ENCODE assay signal across 8 mouse cellular contexts in genomic region chr8:83608398-83608829, GRCm38 (mm10). TPM values are rescaled to one million over a fixed set of nuclear protein-coding genes. Genes with fewer than 3 reads are reported as not detected.
DNase-seq lines count a peak whose midpoint lies in the region; ATAC-seq and TF ChIP-seq lines count a peak whose summit lies in the region.

No protein-coding gene starts in this region.

- TF ChIP-seq CTCF in embryonic fibroblast, embryonic 13.5 days (IDR thresholded peaks at IDR 0.05; ENCODE audit: borderline replicate concordance, insufficient read depth, low read length) = no peak
- TF ChIP-seq CTCF in kidney, postnatal 0 days (IDR thresholded peaks at IDR 0.05; ENCODE audit: low read depth) = peak; percentile 34; the same call in 1 of the 2 replicates

- H3K9me3 ChIP-seq in heart, embryonic 14.5 days (ENCODE audit: control insufficient read depth, low read length) = no peaks in the 10 kb centered on the region
- H3K9me3 ChIP-seq in kidney, postnatal 0 days (replicated peaks; ENCODE audit: low read length) = no peaks in the 10 kb centered on the region
- H3K9me3 ChIP-seq in liver, embryonic 12.5 days (replicated peaks) = no peaks in the 10 kb centered on the region
- no peaks in the 10 kb centered on the region for H3K9me3 ChIP-seq in stomach, embryonic 15.5 days

- TF ChIP-seq POLR2A in embryonic fibroblast, embryonic 13.5 days (IDR thresholded peaks at IDR 0.05; ENCODE audit: low read depth, low read length) = peak; percentile 54; the same call in 1 of the 2 replicates
- no peak for TF ChIP-seq POLR2A in myocyte (IDR thresholded peaks at IDR 0.05; ENCODE audit: insufficient read length, low read depth)

- H3K4me3 ChIP-seq in embryonic fibroblast, embryonic 13.5 days (ENCODE audit: insufficient read depth, low read length) = peak overlapping the region; percentile 93
- H3K4me3 ChIP-seq in heart, embryonic 14.5 days (ENCODE audit: control insufficient read depth in 1 of 2, insufficient read depth in 1 of 2, low read depth in 1 of 2, low read length in 2 of 2) = peak overlapping the region; percentile 67 to 78
- H3K4me3 ChIP-seq in kidney, postnatal 0 days (replicated peaks; ENCODE audit: low read depth, low read length) = peak overlapping the region; percentile 78
- H3K4me3 ChIP-seq in liver, embryonic 12.5 days = peak overlapping the region; percentile 92
- H3K4me3 ChIP-seq in myocyte = peak overlapping the region; percentile 80
- H3K4me3 ChIP-seq in stomach, embryonic 15.5 days (replicated peaks) = peak overlapping the region; percentile 89

- peak; percentile 79 for ATAC-seq in heart, embryonic 14.5 days (ENCODE audit: insufficient number of reproducible peaks, insufficient read depth, low FRiP score, low read depth)
- peak; percentile 66 for ATAC-seq in kidney, postnatal 0 days (replicated peaks; ENCODE audit: low FRiP score, low read depth)
- peak; percentile 74 for ATAC-seq in liver, embryonic 12.5 days
- peak; percentile 71 for ATAC-seq in stomach, embryonic 15.5 days (ENCODE audit: insufficient read depth, low FRiP score, low read depth)

- H3K79me2 ChIP-seq in myocyte (ENCODE audit: control insufficient read depth, insufficient read depth) = peaks cover 32% of the 10 kb centered on the region

- no peaks in the 10 kb centered on the region for H3K27me3 ChIP-seq in heart, embryonic 14.5 days (ENCODE audit: control insufficient read depth, insufficient read depth, low read length)
- no peaks in the 10 kb centered on the region for H3K27me3 ChIP-seq in kidney, postnatal 0 days (ENCODE audit: insufficient read depth, low read length)
- H3K27me3 ChIP-seq in liver, embryonic 12.5 days (replicated peaks) = no peaks in the 10 kb centered on the region
- H3K27me3 ChIP-seq in myocyte (ENCODE audit: control insufficient read depth, insufficient read depth, insufficient read length) = no peaks in the 10 kb centered on the region
- no peaks in the 10 kb centered on the region for H3K27me3 ChIP-seq in stomach, embryonic 15.5 days (replicated peaks)

- H3K4me2 ChIP-seq in heart, embryonic 14.5 days (ENCODE audit: low read length) = peak overlapping the region; percentile 96
- peak overlapping the region; percentile 81 for H3K4me2 ChIP-seq in kidney, postnatal 0 days (ENCODE audit: low read length)
- peak overlapping the region; percentile 91 for H3K4me2 ChIP-seq in liver, embryonic 12.5 days
- peak overlapping the region; percentile 79 for H3K4me2 ChIP-seq in myocyte (ENCODE audit: low read depth)
- H3K4me2 ChIP-seq in stomach, embryonic 15.5 days = peak overlapping the region; percentile 78

- H3K36me3 ChIP-seq in heart, embryonic 14.5 days (ENCODE audit: control insufficient read depth, insufficient read depth, low read length) = peaks cover 39% of the 10 kb centered on the region
- H3K36me3 ChIP-seq in kidney, postnatal 0 days (ENCODE audit: insufficient read depth, low read length) = peaks cover 28% of the 10 kb centered on the region
- H3K36me3 ChIP-seq in liver, embryonic 12.5 days = peaks cover 46% of the 10 kb centered on the region
- H3K36me3 ChIP-seq in myocyte (ENCODE audit: control insufficient read depth, insufficient read depth) = peaks cover 5% of the 10 kb centered on the region
- H3K36me3 ChIP-seq in stomach, embryonic 15.5 days = peaks cover 26% of the 10 kb centered on the region

- peak overlapping the region; percentile 84 for H3K9ac ChIP-seq in heart, embryonic 14.5 days (ENCODE audit: low read length)
- peak overlapping the region; percentile 86 for H3K9ac ChIP-seq in kidney, postnatal 0 days (ENCODE audit: low read depth, low read length)
- peak overlapping the region; percentile 98 for H3K9ac ChIP-seq in liver, embryonic 12.5 days
- H3K9ac ChIP-seq in stomach, embryonic 15.5 days = peak overlapping the region; percentile 75

- H3K27ac ChIP-seq in embryonic fibroblast, embryonic 13.5 days (ENCODE audit: insufficient read depth, low read length) = peak overlapping the region; percentile 92
- H3K27ac ChIP-seq in heart, embryonic 14.5 days (replicated peaks in 1 of 2; ENCODE audit: control insufficient read depth in 1 of 2, insufficient read depth in 1 of 2, low read depth in 2 of 2, low read length in 2 of 2) = peak overlapping the region; percentile 92 to 98
- peak overlapping the region; percentile 98 for H3K27ac ChIP-seq in kidney, postnatal 0 days
- H3K27ac ChIP-seq in liver, embryonic 12.5 days = peak overlapping the region; percentile 100
- peak overlapping the region; percentile 97 for H3K27ac ChIP-seq in stomach, embryonic 15.5 days

- under 1% methylated on average over 51 of the region's 51 CpGs for WGBS in heart, embryonic 14.5 days
- under 1% methylated on average over 51 of the region's 51 CpGs for WGBS in kidney, postnatal 0 days
- under 1% methylated on average over 51 of the region's 51 CpGs for WGBS in liver, embryonic 12.5 days (ENCODE audit: insufficient replicate concordance)
- WGBS in stomach, embryonic 15.5 days = 0% methylated on average over 51 of the region's 51 CpGs

- peak; percentile 80 for DNase-seq in 416B (ENCODE audit: low read depth)
- DNase-seq in adrenal gland, adult (ENCODE audit: inconsistent age in 2 of 2, low spot score in 1 of 2) = peak; percentile 92 to 96
- DNase-seq in kidney, postnatal 0 days (ENCODE audit: low spot score) = peak; percentile 93

- H3K4me1 ChIP-seq in embryonic fibroblast, embryonic 13.5 days (ENCODE audit: control insufficient read depth, insufficient read depth, low read length) = 0 out of 2 replicates have a peak, but pooled peaks cover 2% of the 10 kb centered on the region
- H3K4me1 ChIP-seq in heart, embryonic 14.5 days (ENCODE audit: control insufficient read depth in 2 of 2, insufficient read depth in 2 of 2, low read length in 2 of 2) = peaks cover 7 to 19% of the 10 kb centered on the region in 2 experiments
- peaks cover 14% of the 10 kb centered on the region; the same call in 1 of the 2 replicates for H3K4me1 ChIP-seq in kidney, postnatal 0 days (replicated peaks; ENCODE audit: insufficient read depth, low read length)
- peaks cover 64% of the 10 kb centered on the region for H3K4me1 ChIP-seq in liver, embryonic 12.5 days
- peaks cover 19% of the 10 kb centered on the region for H3K4me1 ChIP-seq in stomach, embryonic 15.5 days

- H3ac ChIP-seq in myocyte (ENCODE audit: control insufficient read depth, insufficient read length) = peak overlapping the region; percentile 79

TF ChIP-seq in myocyte, 11 proteins besides CTCF, POLR2A, EP300 and RAD21 (continues in another document):
- TF ChIP-seq TCF12 (IDR thresholded peaks at IDR 0.05; ENCODE audit: insufficient read depth, poor library complexity, severe bottlenecking) (no peak), MAX (IDR thresholded peaks at IDR 0.05; ENCODE audit: low read depth) (no peak), POLR2AphosphoS2 (IDR thresholded peaks at IDR 0.05; ENCODE audit: insufficient read length, low read depth) (no peak), MYOG (IDR thresholded peaks at IDR 0.05; ENCODE audit: control insufficient read depth in 1 of 3, insufficient read depth in 1 of 3, insufficient read length in 2 of 3, low read depth in 2 of 3) (no peak), TCF3 (IDR thresholded peaks at IDR 0.05; ENCODE audit: insufficient read length, low read depth) (no peak)

RNA-seq across cellular contexts. Expression of gene Dnajb1, which starts 0.4 kb away (rescaled TPM):
- 27.7 and 32.2 TPM in 2 replicates for polyA plus RNA-seq in embryonic fibroblast, embryonic 13.5 days (2011; ENCODE audit: insufficient read length, low read depth, missing spikeins)
- polyA plus RNA-seq in heart, embryonic 14.5 days (2014; fragmentation: Nextera tagmentation; extraction: Ambion mirVana) = 37.0 and 38.2 TPM in 2 replicates
- 30.2 and 35.3 TPM in 2 replicates for polyA plus RNA-seq in kidney, postnatal 0 days (2015; fragmentation: Nextera tagmentation; extraction: Ambion mirVana)
- polyA plus RNA-seq in liver, embryonic 12.5 days (2016; fragmentation: Nextera tagmentation; extraction: Ambion mirVana) = 65.1 and 69.8 TPM in 2 replicates
- 17.7 TPM for polyA plus RNA-seq in myocyte (2012; fragmentation: generic; extraction: Trizol)
- 55.1 and 62.6 TPM in 2 replicates for polyA plus RNA-seq in stomach, embryonic 15.5 days (2015; fragmentation: Nextera tagmentation; extraction: Ambion mirVana)

RNA-seq across cellular contexts. Expression of gene Tecr, which starts 0.6 kb away (rescaled TPM):
- 210 and 213 TPM in 2 replicates for polyA plus RNA-seq in embryonic fibroblast, embryonic 13.5 days (2011; ENCODE audit: insufficient read length, low read depth, missing spikeins)
- polyA plus RNA-seq in heart, embryonic 14.5 days (2014; fragmentation: Nextera tagmentation; extraction: Ambion mirVana) = 461 and 507 TPM in 2 replicates
- 560 and 574 TPM in 2 replicates for polyA plus RNA-seq in kidney, postnatal 0 days (2015; fragmentation: Nextera tagmentation; extraction: Ambion mirVana)
- polyA plus RNA-seq in liver, embryonic 12.5 days (2016; fragmentation: Nextera tagmentation; extraction: Ambion mirVana) = 371 and 378 TPM in 2 replicates
- 459 TPM for polyA plus RNA-seq in myocyte (2012; fragmentation: generic; extraction: Trizol)
- polyA plus RNA-seq in stomach, embryonic 15.5 days (2015; fragmentation: Nextera tagmentation; extraction: Ambion mirVana) = 561 and 565 TPM in 2 replicates

RNA-seq across cellular contexts. Expression of gene Ndufb7, which starts 41.9 kb away (rescaled TPM):
- 67.4 and 86.9 TPM in 2 replicates for polyA plus RNA-seq in embryonic fibroblast, embryonic 13.5 days (2011; ENCODE audit: insufficient read length, low read depth, missing spikeins)
- 717 and 718 TPM in 2 replicates for polyA plus RNA-seq in heart, embryonic 14.5 days (2014; fragmentation: Nextera tagmentation; extraction: Ambion mirVana)
- polyA plus RNA-seq in kidney, postnatal 0 days (2015; fragmentation: Nextera tagmentation; extraction: Ambion mirVana) = 502 and 515 TPM in 2 replicates
- polyA plus RNA-seq in liver, embryonic 12.5 days (2016; fragmentation: Nextera tagmentation; extraction: Ambion mirVana) = 290 and 291 TPM in 2 replicates
- polyA plus RNA-seq in myocyte (2012; fragmentation: generic; extraction: Trizol) = 421 TPM
- 330 and 333 TPM in 2 replicates for polyA plus RNA-seq in stomach, embryonic 15.5 days (2015; fragmentation: Nextera tagmentation; extraction: Ambion mirVana)

RNA-seq across cellular contexts. Expression of gene Gipc1, which starts 44.1 kb away (rescaled TPM):
- 47.4 and 63.3 TPM in 2 replicates for polyA plus RNA-seq in embryonic fibroblast, embryonic 13.5 days (2011; ENCODE audit: insufficient read length, low read depth, missing spikeins)
- polyA plus RNA-seq in heart, embryonic 14.5 days (2014; fragmentation: Nextera tagmentation; extraction: Ambion mirVana) = 133 and 139 TPM in 2 replicates
- polyA plus RNA-seq in kidney, postnatal 0 days (2015; fragmentation: Nextera tagmentation; extraction: Ambion mirVana) = 197 and 212 TPM in 2 replicates
- polyA plus RNA-seq in liver, embryonic 12.5 days (2016; fragmentation: Nextera tagmentation; extraction: Ambion mirVana) = 80.0 and 80.4 TPM in 2 replicates
- 85.5 TPM for polyA plus RNA-seq in myocyte (2012; fragmentation: generic; extraction: Trizol)
- polyA plus RNA-seq in stomach, embryonic 15.5 days (2015; fragmentation: Nextera tagmentation; extraction: Ambion mirVana) = 183 and 191 TPM in 2 replicates

RNA-seq across cellular contexts. Expression of gene Ptger1, which starts 58.1 kb away (rescaled TPM):
- polyA plus RNA-seq in embryonic fibroblast, embryonic 13.5 days (2011; ENCODE audit: insufficient read length, low read depth, missing spikeins) = 2.1 and 2.4 TPM in 2 replicates
- polyA plus RNA-seq in heart, embryonic 14.5 days (2014; fragmentation: Nextera tagmentation; extraction: Ambion mirVana) = 0.42 and 0.58 TPM in 2 replicates
- 9.4 and 9.8 TPM in 2 replicates for polyA plus RNA-seq in kidney, postnatal 0 days (2015; fragmentation: Nextera tagmentation; extraction: Ambion mirVana)
- polyA plus RNA-seq in liver, embryonic 12.5 days (2016; fragmentation: Nextera tagmentation; extraction: Ambion mirVana) = 0.25 and 0.41 TPM in 2 replicates
- 0.78 TPM for polyA plus RNA-seq in myocyte (2012; fragmentation: generic; extraction: Trizol)
- 4.4 and 5.4 TPM in 2 replicates for polyA plus RNA-seq in stomach, embryonic 15.5 days (2015; fragmentation: Nextera tagmentation; extraction: Ambion mirVana)

Comparison
In these comparisons a context has a peak if more than half of its experiments do, and no peak if none do; other contexts are left out.
1. Peak in every context shown above with its lines: DNase-seq, ATAC-seq, H3K4me3 ChIP-seq and H3K27ac ChIP-seq.